ENCODE assay signal across 12 mouse cellular contexts in the genomic region with DNA sequence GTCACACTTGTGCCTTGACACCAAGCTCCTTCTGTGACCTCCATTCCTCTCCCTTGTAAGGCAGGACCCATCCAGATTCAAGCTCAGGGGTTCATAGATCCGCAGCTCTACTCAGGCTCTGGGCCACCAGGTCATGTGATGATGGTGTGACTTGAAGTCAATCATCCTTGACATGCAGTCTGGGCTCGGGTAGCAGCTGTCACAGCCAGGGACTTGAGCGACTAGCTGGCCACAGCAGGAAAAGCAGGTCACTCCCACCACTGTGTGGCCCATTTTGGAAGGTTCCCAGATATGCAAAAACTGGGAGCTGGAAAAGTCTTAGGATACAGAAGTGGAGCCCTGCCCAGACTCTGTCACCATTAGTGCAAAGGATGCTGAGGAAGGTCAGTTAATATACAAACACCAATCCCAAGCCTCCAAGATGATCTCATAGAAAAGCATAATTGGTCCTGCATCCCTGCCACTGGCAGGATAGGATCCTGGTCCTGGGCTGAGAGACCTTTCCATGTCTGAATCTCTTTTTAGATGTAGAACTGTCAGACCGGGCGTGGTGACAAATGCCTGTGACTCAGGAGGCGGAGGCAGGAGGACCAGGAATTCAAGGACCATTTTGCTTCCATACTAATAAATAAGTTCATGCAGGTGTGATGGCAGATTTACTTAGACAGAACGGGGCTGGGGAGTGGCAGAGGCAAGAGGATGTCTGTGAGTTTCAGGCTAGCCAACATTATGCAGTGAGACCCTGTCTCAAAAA. TPM values are rescaled to one million over a fixed set of nuclear protein-coding genes. Genes with fewer than 3 reads are reported as not detected.
DNase-seq lines count a peak whose midpoint lies in the region; ATAC-seq and TF ChIP-seq lines count a peak whose summit lies in the region.
"Had no signal": no experiment of that assay in that cellular context is flagged by ENCODE, and none has a peak within 500 bp of the region (broad histone marks: within the 10 kb centered on the region; RNA-seq: fewer than 3 reads in every experiment).

No protein-coding gene starts in this region.

- peaks cover 4% of the 10 kb centered on the region for H3K4me1 ChIP-seq in kidney, embryonic 15.5 days
- peaks cover 16 to 43% of the 10 kb centered on the region in 2 experiments for H3K4me1 ChIP-seq in CH12.LX (ENCODE audit: control insufficient read depth in 1 of 2, insufficient read depth in 2 of 2)
- H3K4me1 ChIP-seq in forebrain, embryonic 12.5 days = no peaks in the 10 kb centered on the region
- H3K4me1 ChIP-seq: hindbrain, embryonic 12.5 days; limb, embryonic 13.5 days; midbrain, embryonic 12.5 days had no signal

- peak; percentile 31; the same call in 1 of the 2 replicates for TF ChIP-seq EP300 in CH12.LX (IDR thresholded peaks at IDR 0.05; ENCODE audit: low read length)

- no peak for TF ChIP-seq CTCF in CH12.LX (conservative IDR thresholded peaks at IDR 0.05 in 1 of 2, IDR thresholded peaks at IDR 0.05 in 1 of 2; ENCODE audit: low read depth in 2 of 2, low read length in 2 of 2)

- TF ChIP-seq RAD21 in CH12.LX (IDR thresholded peaks at IDR 0.05; ENCODE audit: low read depth, low read length) = no peak

- TF ChIP-seq POLR2A in CH12.LX (IDR thresholded peaks at IDR 0.05; ENCODE audit: low read depth, low read length) = no peak

- in situ Hi-C loops in CH12.LX (cut with MboI; ENCODE audit: low pct_ligation_motif_present, low pct_unique_long_range_greater_than_20kb, low sequenced_read_pairs) = loop anchor here (5.0 kb wide), 1 partner anchor 64 kb away; no protein-coding TSS in a partner anchor

- no peaks in the 10 kb centered on the region for H3K27me3 ChIP-seq in kidney, embryonic 15.5 days
- H3K27me3 ChIP-seq in CH12.LX (replicated peaks) = no peaks in the 10 kb centered on the region
- no peaks in the 10 kb centered on the region for H3K27me3 ChIP-seq in forebrain, embryonic 12.5 days
- H3K27me3 ChIP-seq: hindbrain, embryonic 12.5 days; limb, embryonic 13.5 days; midbrain, embryonic 12.5 days had no signal

- no peaks in the 10 kb centered on the region for H3K36me3 ChIP-seq in kidney, embryonic 15.5 days
- H3K36me3 ChIP-seq in CH12.LX (replicated peaks in 1 of 2; ENCODE audit: control insufficient read depth in 1 of 2, insufficient read depth in 1 of 2, low read length in 1 of 2) = no peaks in the 10 kb centered on the region
- no peaks in the 10 kb centered on the region for H3K36me3 ChIP-seq in forebrain, embryonic 12.5 days (replicated peaks)
- H3K36me3 ChIP-seq: hindbrain, embryonic 12.5 days; limb, embryonic 13.5 days; midbrain, embryonic 12.5 days had no signal

- dilution Hi-C loops in CH12.LX (cut with MboI; ENCODE audit: extremely low pct_ligation_motif_present, extremely low pct_unique_long_range_greater_than_20kb, low sequenced_read_pairs) = no loop called here

- H3K79me2 ChIP-seq in CH12.LX (replicated peaks; ENCODE audit: control insufficient read depth, extremely low read depth, insufficient read depth, poor library complexity, severe bottlenecking) = no peaks in the 10 kb centered on the region

- H3K27ac ChIP-seq in kidney, embryonic 15.5 days = no peak overlapping the region
- no peak overlapping the region for H3K27ac ChIP-seq in CH12.LX (ENCODE audit: insufficient read depth, low read depth)
- no peak overlapping the region for H3K27ac ChIP-seq in forebrain, embryonic 12.5 days
- H3K27ac ChIP-seq: hindbrain, embryonic 12.5 days; limb, embryonic 13.5 days; midbrain, embryonic 12.5 days had no signal

- H3K4me2 ChIP-seq in kidney, embryonic 15.5 days = no peak overlapping the region
- no peak overlapping the region for H3K4me2 ChIP-seq in CH12.LX (ENCODE audit: insufficient read depth, low read depth, poor library complexity, severe bottlenecking)
- no peak overlapping the region for H3K4me2 ChIP-seq in forebrain, embryonic 12.5 days
- H3K4me2 ChIP-seq: hindbrain, embryonic 12.5 days; limb, embryonic 13.5 days; lung, embryonic 14.5 days; midbrain, embryonic 12.5 days had no signal

- H3K9me3 ChIP-seq in kidney, embryonic 15.5 days (replicated peaks) = no peaks in the 10 kb centered on the region
- H3K9me3 ChIP-seq in CH12.LX (replicated peaks; ENCODE audit: low read length) = no peaks in the 10 kb centered on the region
- H3K9me3 ChIP-seq in forebrain, embryonic 12.5 days = 0 out of 2 replicates have a peak, but pooled peaks cover 3% of the 10 kb centered on the region
- H3K9me3 ChIP-seq: hindbrain, embryonic 12.5 days; limb, embryonic 13.5 days; midbrain, embryonic 12.5 days had no signal

- no peak overlapping the region for H3K9ac ChIP-seq in kidney, embryonic 15.5 days
- no peak overlapping the region for H3K9ac ChIP-seq in CH12.LX (ENCODE audit: insufficient read depth, low read depth)
- no peak overlapping the region for H3K9ac ChIP-seq in forebrain, embryonic 12.5 days
- H3K9ac ChIP-seq: hindbrain, embryonic 12.5 days; limb, embryonic 13.5 days; lung, embryonic 14.5 days; midbrain, embryonic 12.5 days had no signal

- ATAC-seq in kidney, embryonic 15.5 days (replicated peaks; ENCODE audit: low FRiP score) = no peak; the same call in 1 of the 2 replicates
- no peak for ATAC-seq in forebrain, embryonic 12.5 days (ENCODE audit: low FRiP score)

- WGBS in kidney, embryonic 15.5 days = 60% methylated on average over 7 of the region's 7 CpGs
- WGBS in forebrain, embryonic 12.5 days = 86% methylated on average over 7 of the region's 7 CpGs

- peak; percentile 56 for DNase-seq in kidney, adult 11 months
- DNase-seq in CH12.LX (ENCODE audit: extremely low read depth) = peak; percentile 70
- DNase-seq in adrenal gland, postnatal 36 days = peak; percentile 48 to 57
- DNase-seq in kidney, postnatal 36 days = peak; percentile 44 to 57
- no peak for DNase-seq in layer of hippocampus, postnatal 36 days
- DNase-seq: lung, embryonic 14.5 days; right cerebral cortex, adult 18-20 months had no signal

- no peak overlapping the region for H3K4me3 ChIP-seq in kidney, embryonic 15.5 days (replicated peaks)
- peak overlapping the region in 1 of 3 experiments; percentile 37 for H3K4me3 ChIP-seq in CH12.LX (replicated peaks in 1 of 3; ENCODE audit: low read depth in 2 of 3, low read length in 2 of 3, poor library complexity in 1 of 3)
- no peak overlapping the region for H3K4me3 ChIP-seq in forebrain, embryonic 12.5 days (replicated peaks)
- H3K4me3 ChIP-seq: hindbrain, embryonic 12.5 days; limb, embryonic 13.5 days; midbrain, embryonic 12.5 days had no signal

TF ChIP-seq in CH12.LX, 34 proteins besides CTCF, POLR2A, EP300 and RAD21 (continues in another document):
- TF ChIP-seq SMC3 (IDR thresholded peaks at IDR 0.05; ENCODE audit: low read depth, low read length) (no peak), JUN (IDR thresholded peaks at IDR 0.05; ENCODE audit: insufficient read depth, low read depth, low read length) (no peak), HCFC1 (IDR thresholded peaks at IDR 0.05; ENCODE audit: low read depth, low read length) (no peak), IRF4 (IDR thresholded peaks at IDR 0.05; ENCODE audit: low read depth, low read length) (no peak), ELF1 (IDR thresholded peaks at IDR 0.05; ENCODE audit: low read depth, low read length) (no peak), RCOR1 (conservative IDR thresholded peaks at IDR 0.05; ENCODE audit: low read depth, low read length) (no peak), UBTF (IDR thresholded peaks at IDR 0.05; ENCODE audit: low read depth, low read length) (no peak), BHLHE40 (IDR thresholded peaks at IDR 0.05; ENCODE audit: low read depth, low read length) (peak; percentile 85), CHD2 (IDR thresholded peaks at IDR 0.05; ENCODE audit: low read length) (no peak), TBP (conservative IDR thresholded peaks at IDR 0.05; ENCODE audit: low read depth, low read length) (no peak), USF2 (conservative IDR thresholded peaks at IDR 0.05; ENCODE audit: low read depth, low read length) (peak; percentile 57), CHD1 (IDR thresholded peaks at IDR 0.05; ENCODE audit: low read depth, low read length) (no peak), NELFE (IDR thresholded peaks at IDR 0.05; ENCODE audit: low read depth, low read length) (no peak), ETS1 (conservative IDR thresholded peaks at IDR 0.05; ENCODE audit: low read depth, low read length) (peak; percentile 42; the same call in 1 of the 2 replicates), KAT2A (IDR thresholded peaks at IDR 0.05; ENCODE audit: insufficient replicate concordance, low read length) (no peak), GABPA (IDR thresholded peaks at IDR 0.05; ENCODE audit: insufficient replicate concordance, low read depth, low read length) (no peak), ZMIZ1 (IDR thresholded peaks at IDR 0.05; ENCODE audit: low read depth, low read length) (no peak), TCF12 (IDR thresholded peaks at IDR 0.05; ENCODE audit: low read depth, low read length) (no peak), JUND (conservative IDR thresholded peaks at IDR 0.05; ENCODE audit: low read depth, low read length) (no peak), ZKSCAN1 (IDR thresholded peaks at IDR 0.05; ENCODE audit: borderline replicate concordance, low read depth, low read length) (no peak), MEF2A (IDR thresholded peaks at IDR 0.05; ENCODE audit: borderline replicate concordance, low read depth, low read length) (no peak), MAZ (IDR thresholded peaks at IDR 0.05; ENCODE audit: low read depth, low read length) (no peak), MAX (IDR thresholded peaks at IDR 0.05; ENCODE audit: low read length) (peak; percentile 65; the same call in 1 of the 2 replicates), E2F4 (IDR thresholded peaks at IDR 0.05; ENCODE audit: insufficient replicate concordance, low read depth, low read length) (no peak)

RNA-seq across cellular contexts. Expression of a gene that starts 7.1 kb away (rescaled TPM):
- 57.3 and 61.0 TPM in 2 replicates for polyA plus RNA-seq in kidney, embryonic 15.5 days (2015; fragmentation: Nextera tagmentation; extraction: Ambion mirVana)
- total RNA-seq in CH12.LX (2012; rRNA removed) = 24.2 and 27.0 TPM in 2 replicates
- 18.7 and 23.5 TPM in 2 replicates for total RNA-seq in CH12.LX (2014; rRNA removed)
- polyA plus RNA-seq in CH12.LX (2012; ENCODE audit: insufficient read length, low read depth) = 73.8 and 74.3 TPM in 2 replicates
- total RNA-seq in adrenal gland, postnatal 36 days (2021) = 10 to 100 TPM; 39.0 to 46.7 TPM
- 10 to 100 TPM; 21.9 to 22.9 TPM for total RNA-seq in layer of hippocampus, postnatal 36 days (2021)
- 49.0 and 49.3 TPM in 2 replicates for polyA plus RNA-seq in forebrain, embryonic 12.5 days (2016; fragmentation: Nextera tagmentation; extraction: Ambion mirVana)

RNA-seq across cellular contexts. Expression of a gene that starts 19.9 kb away (rescaled TPM):
- polyA plus RNA-seq in kidney, embryonic 15.5 days (2015; fragmentation: Nextera tagmentation; extraction: Ambion mirVana) = 10.6 and 12.2 TPM in 2 replicates
- total RNA-seq in CH12.LX (2012; rRNA removed) (9.0 and 9.3 TPM in 2 replicates), CH12.LX (2014; rRNA removed) (13.9 and 14.2 TPM in 2 replicates)
- polyA plus RNA-seq in CH12.LX (2012; ENCODE audit: insufficient read length, low read depth) = 10.9 and 11.8 TPM in 2 replicates
- total RNA-seq in adrenal gland, postnatal 36 days (2021) = 10 to 100 TPM; 32.6 to 50.0 TPM
- 100 to 1,000 TPM; 101 to 110 TPM for total RNA-seq in layer of hippocampus, postnatal 36 days (2021)
- polyA plus RNA-seq in forebrain, embryonic 12.5 days (2016; fragmentation: Nextera tagmentation; extraction: Ambion mirVana) = 26.2 and 31.1 TPM in 2 replicates

Comparison
In these comparisons a context has a peak if more than half of its experiments do, and no peak if none do; other contexts are left out.
1. DNase-seq: peak in kidney, adult 11 months (single experiment), CH12.LX (single experiment), adrenal gland, postnatal 36 days (2 of 2) and kidney, postnatal 36 days (2 of 2); none in layer of hippocampus, postnatal 36 days (0 of 2).